Mouse (Mus musculus): ENCODE measurements at regions not wholly inside any gene's neighbourhood (a gene's known extent, or its start where the extent isn't known, plus 50 kb on each side); places are given as distances from the start of the nearest gene placed in this dataset.
A peak's percentile ranks its signal among the peaks of the same experiment; 100 is the strongest.

- DNase-seq, result no peak
Measured at GRCm38 (mm10) chr2:64706646-64707177, 318.1 kb downstream of the Grb14 start.

DNA sequence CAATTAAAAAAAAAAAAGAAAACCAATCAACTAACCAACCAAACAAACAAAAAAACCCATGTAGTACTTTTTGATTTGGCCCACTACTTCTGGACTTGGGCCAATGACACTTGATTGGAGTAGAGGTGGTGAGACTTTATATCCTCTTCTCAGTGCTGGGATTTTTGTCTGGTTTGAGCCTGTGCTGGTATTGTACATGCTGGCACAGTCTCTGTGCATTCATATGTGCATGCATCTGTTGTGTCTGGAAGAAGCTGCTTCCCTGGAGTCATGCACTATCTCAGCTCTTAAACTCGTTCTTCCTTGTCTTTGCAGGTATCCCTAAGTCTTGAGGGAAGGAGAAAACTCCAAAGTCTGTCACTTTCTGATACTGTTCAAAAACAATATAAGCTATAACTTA lies 328.8 kb downstream of the Grb14 start:
- DNase-seq, result no peak

GRCm38 (mm10) chr2:64691444-64691843 lies 333.3 kb downstream of the Grb14 start:
- no peak for DNase-seq

- no peak for DNase-seq
Measured at GRCm38 (mm10) chr2:64690996-64691395, 333.8 kb downstream of the Grb14 start.

- DNase-seq, result no peak
Measured at GRCm38 (mm10) chr2:64686781-64687180, 338.0 kb downstream of the Grb14 start.

DNA sequence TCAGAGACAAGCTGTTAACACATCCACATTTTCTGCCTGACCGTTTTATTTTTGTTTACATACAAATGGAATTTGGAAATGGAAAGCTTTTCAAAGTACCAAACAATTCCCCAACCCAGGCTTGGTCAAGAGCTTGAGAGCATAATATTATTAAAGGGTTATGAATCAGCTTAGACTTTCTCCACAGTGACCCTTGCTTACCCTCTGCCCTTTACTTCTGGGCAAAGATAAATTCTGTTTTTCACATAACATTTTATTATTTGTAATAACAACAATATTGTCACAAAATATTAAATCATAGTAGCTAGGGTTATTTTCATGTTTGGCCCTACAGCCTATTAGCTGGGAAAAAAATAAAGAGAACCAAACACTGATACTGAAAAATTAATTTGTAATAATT lies 375.2 kb downstream of the Grb14 start:
- DNase-seq, result no peak

GRCm38 (mm10) chr2:64616931-64617330 lies 407.9 kb downstream of the Grb14 start:
- no peak for DNase-seq

- no peak for DNase-seq
Measured at GRCm38 (mm10) chr2:64606864-64607263, 417.9 kb downstream of the Grb14 start.

- DNase-seq, result no peak
Measured at GRCm38 (mm10) chr2:64582258-64582657, 442.5 kb downstream of the Grb14 start.

- no peak for DNase-seq
Measured at GRCm38 (mm10) chr2:64536032-64536431, 438.2 kb upstream of the Fign start.

DNA sequence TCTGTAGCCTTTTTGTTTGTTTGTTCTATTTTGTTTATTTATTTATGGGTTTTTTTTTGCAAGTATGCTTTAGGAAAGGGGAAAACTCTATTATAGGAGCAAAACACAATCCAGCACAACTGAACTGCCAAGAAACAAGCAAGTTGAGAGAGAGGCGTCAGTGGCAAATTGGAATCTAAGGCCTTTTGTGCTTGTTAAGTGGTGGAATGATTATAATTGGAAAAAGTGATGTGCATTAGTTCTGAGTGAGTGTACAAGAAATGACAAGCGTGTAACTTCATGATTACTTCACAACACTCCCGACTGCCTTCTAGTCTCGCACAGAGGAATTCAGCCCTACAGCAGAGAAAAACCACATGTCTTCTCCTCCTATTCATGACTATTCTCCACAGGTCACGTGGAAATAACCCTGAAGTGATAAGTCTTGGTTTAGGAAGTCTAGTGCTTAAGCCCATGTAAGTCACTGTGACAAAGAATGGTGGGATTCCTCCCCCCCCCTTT lies 437.6 kb upstream of the Fign start:
- no peak for DNase-seq

- no peak for DNase-seq
Measured at GRCm38 (mm10) chr2:64534869-64535268, 437.0 kb upstream of the Fign start.

- DNase-seq, result no peak
Measured at GRCm38 (mm10) chr2:64534344-64534743, 436.5 kb upstream of the Fign start.

DNA sequence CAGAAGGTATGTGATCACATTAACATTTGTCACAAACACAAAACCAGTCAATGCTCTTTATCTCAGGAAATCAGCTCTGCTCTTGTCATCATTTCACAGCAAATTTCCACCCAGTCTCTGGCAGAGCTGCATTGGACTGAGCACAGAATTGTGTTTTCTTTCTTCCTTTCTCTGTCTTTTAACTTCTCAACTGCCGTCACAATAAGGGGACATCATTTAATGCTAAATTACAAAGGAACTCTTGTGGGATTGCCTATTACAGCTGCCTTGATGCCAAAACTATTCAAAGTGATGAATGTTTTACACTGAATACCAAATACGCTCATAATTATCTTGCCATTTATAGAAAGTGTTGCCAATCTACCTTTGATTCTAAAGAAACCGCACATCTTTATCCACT lies 424.9 kb upstream of the Fign start:
- DNase-seq, result no peak

DNA sequence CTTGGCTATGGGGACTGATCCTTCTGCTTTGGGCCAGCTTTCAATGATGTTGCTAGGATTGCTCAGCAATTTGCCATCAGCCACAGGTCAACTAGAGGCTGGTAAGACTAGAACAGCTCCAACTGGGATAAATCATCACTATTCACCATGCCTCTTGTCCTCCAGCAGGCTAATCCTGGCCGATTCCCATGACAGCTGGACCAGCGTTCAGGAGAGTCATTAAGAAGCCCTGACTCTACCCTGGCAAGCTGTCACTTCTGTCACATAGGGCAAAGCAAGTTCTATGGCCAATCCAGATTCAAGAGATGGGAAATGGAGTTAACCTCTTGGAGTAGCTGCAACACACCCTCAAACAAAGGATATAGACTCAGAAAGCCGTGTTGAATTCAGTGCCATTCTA lies 424.4 kb upstream of the Fign start:
- no peak for DNase-seq

DNA sequence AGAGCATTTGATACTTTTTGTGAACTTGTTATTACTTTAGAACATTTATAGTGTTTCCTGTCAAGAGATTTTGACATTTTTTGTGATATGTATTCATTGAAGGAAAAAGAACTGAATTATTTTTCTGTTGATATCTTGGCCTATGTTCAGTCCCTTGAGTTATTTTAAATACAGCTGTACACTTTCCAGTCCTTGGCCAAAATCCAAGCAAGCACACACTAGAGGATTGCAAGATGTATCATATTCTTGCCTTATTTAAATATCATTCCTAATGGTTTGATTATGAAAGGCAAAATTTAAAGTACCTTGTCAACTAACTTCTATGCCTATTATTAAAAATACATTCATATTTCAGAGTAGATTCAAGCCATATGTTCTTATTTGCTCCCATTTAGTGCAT lies 397.9 kb upstream of the Fign start:
- no peak for DNase-seq

- DNase-seq, result no peak
Measured at GRCm38 (mm10) chr2:64466412-64466970, 368.7 kb upstream of the Fign start.

- DNase-seq, result no peak
Measured at GRCm38 (mm10) chr2:64462466-64463114, 364.8 kb upstream of the Fign start.

GRCm38 (mm10) chr2:64462041-64462440 lies 364.2 kb upstream of the Fign start:
- DNase-seq, result no peak

GRCm38 (mm10) chr2:64461636-64462035 lies 363.8 kb upstream of the Fign start:
- DNase-seq, result no peak

- DNase-seq, result no peak
Measured at GRCm38 (mm10) chr2:64458171-64458570, 360.3 kb upstream of the Fign start.

DNA sequence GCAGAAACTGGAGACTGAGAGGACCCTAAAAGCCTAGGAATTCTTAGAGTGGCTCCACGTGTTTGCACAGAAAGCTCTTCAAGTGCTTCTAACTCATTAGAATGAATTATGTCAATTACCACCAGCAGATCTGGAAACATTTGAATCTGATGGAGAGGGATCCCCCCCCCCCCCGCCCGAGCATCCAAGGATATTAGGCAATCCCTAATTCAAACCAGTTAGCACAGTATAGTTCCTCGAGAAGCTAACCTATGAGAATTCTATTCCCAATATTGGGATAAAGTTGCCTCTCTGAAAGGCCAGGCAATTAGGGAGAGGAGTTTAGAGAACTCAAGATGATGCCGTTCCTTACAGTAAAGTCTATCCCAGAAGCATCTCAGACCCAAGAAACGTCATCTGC lies 354.9 kb upstream of the Fign start:
- DNase-seq, result no peak

DNA sequence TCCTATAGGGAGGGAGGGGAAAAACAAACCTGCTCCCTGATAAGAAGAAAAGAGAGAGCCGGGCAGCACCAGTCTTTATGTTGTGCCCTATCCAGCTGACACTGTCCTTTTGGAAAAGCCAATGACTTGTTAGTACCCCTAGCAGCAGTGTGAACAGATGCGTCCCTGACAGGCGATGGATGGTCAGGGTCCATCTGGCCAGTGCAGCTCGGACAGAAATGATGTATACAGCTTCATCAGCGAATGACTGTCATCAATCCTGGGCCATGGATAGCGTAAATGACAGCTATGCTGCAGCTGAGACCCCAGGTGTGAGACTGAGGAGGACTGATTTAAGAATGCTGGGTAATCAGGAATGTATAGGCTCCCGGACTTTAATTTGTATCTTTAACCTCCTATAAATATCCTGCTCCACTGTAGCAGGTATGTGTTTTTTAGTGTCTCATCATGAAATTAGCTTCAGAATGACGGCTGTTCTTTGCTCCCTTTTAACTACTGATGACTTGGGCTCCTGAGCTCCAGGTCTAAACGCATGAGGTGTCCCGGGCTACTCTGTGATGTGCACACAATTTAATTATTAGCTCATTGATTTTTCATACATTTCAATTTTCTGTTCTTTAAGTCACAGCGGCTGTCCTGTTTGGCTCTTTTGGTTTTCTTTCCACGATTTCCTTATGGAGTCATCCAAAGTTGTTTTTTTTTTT lies 353.9 kb upstream of the Fign start:
- DNase-seq, result no peak

GRCm38 (mm10) chr2:64443171-64443570 lies 345.3 kb upstream of the Fign start:
- DNase-seq, result peak; percentile 1

Data from cerebellum, adult 8-10 months (tissue).